Mouse (Mus musculus) Muller cell, postnatal 12 days (primary cell): ENCODE results near the gene Rbms2.
A peak's percentile ranks its signal among the peaks of the same experiment; 100 is the strongest.
"Not testable (repeated sequence)": the region's sequence is repeated elsewhere in the genome, so short reads cannot be mapped to it uniquely, and the experiment has no call there.

Experiments
- DNase-seq: peaks from one replicate; pipeline ENCODE4 v3.0.0-alpha.2; 2015; ENCODE audit errors: inconsistent ontology term

The Rbms2 gene

DNA sequence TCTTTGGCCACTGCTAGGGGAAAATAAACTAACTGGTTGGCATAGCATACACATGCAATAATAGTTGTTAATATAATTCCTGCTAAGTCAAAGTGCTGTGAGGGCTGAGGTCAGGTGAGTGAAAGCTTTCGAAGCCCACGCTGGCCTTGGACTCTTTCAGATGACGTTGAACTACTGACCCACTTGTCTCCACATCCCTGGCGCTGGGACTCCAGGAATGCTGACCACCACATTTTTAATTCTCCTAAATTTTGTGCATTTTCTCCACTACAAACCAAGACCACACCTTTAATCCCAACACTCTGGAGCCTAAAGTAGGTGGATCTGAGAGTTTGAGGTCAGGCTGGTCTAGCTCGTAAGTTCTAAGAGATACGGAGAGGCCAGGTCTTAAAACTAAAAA is 13.0 kb upstream of the Rbms2 start:
- no peak for DNase-seq

- not testable (repeated sequence) for DNase-seq
Measured at GRCm38 (mm10) chr10:128192030-128192766, 12.1 kb upstream of the Rbms2 start.

GRCm38 (mm10) chr10:128191472-128191871 is 11.4 kb upstream of the Rbms2 start:
- DNase-seq: no peak

DNA sequence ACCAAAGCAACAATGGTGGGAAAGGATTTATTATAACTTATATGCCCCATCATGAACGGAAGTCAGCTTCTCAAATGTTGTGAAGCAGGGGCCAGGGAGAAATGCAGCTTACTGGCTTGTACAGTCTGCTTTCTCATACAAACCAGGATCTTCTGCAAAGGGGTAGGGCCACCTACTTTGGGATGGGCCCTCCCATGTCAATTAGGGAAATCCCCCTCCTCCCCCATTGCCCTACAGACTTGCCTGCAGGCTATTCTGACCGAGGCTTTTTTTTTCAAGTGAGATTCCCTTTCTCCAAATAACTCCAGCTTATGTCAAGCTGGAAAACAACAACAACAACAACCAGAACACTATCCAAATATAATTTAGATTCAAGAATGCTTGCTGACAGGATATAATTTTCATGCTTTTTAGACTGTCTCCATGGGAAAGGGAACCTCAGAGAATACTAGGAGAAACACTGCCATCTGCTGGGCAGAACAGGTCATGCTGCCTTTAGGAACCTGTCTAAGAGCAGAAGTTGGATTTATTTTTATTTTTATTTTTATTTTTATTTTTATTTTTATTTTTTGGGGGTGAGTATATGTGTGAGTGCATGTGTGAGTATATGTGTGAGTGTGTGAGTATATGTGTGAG is 8.3 kb upstream of the Rbms2 start:
- DNase-seq: peak; percentile 48

GRCm38 (mm10) chr10:128187181-128187605 is 7.1 kb upstream of the Rbms2 start:
- no peak for DNase-seq

GRCm38 (mm10) chr10:128185959-128186358 is 5.9 kb upstream of the Rbms2 start:
- DNase-seq: peak; percentile 77

GRCm38 (mm10) chr10:128185277-128185940 is 5.3 kb upstream of the Rbms2 start:
- DNase-seq: no peak

DNA sequence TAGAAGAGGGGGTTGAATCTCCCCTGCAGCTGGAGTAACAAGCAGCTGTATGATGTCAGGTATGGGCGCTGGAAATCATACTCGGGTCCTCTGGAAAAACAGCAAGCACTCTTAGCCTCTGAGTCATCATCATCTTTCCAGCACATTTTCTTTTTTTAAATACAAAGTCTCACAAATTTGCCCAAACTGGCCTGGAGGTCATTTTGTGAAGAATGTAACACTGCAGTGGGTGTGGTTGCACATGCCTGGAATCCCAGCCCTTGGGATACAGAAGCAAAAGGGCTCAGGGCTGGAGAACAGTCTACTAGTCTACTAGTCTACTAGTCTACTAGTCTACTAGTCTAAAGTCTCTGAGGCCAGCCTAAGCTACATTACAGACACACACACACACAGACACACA is 4.2 kb upstream of the Rbms2 start:
- DNase-seq: no peak

GRCm38 (mm10) chr10:128177316-128177715 is 2.8 kb downstream of the Rbms2 start:
- no peak for DNase-seq

DNA sequence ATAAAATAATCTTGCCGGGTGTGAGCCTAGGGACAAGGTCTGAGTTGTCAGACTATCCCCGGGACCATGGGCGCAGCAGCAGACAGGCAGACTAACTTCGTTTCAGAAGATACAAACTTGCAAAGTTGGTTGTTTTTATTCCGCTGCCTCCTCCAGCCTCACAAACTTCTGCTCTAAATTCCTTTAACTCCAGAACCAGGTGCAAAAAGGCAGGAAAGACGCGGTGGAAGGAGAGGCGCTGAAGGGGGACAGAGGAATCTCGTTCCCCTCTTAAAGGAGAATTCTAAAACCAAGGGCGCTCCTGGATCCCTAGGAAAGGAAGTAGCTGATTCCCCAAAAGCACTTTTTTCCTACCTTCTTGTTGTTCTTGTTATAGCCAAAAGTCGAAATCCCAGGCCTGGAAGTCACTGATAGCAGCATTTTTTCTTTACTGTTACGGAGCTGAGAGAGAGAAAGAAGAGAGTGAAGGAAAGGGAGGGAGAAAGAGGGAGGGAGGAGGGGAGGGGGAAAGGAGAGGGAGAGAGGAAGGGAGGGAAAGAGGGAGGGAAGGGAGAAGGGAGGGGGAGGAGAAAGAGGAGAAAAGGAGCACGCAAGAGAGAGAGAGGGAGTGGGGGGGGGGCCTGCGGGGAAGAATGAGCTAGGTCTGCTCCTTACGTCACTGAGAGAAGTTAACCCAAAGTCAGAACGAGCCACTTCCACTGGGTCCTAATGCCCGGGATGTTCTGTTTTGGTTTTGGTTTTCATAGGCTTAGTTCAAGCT is 3.9 kb downstream of the Rbms2 start:
- peak; percentile 95 for DNase-seq

DNA sequence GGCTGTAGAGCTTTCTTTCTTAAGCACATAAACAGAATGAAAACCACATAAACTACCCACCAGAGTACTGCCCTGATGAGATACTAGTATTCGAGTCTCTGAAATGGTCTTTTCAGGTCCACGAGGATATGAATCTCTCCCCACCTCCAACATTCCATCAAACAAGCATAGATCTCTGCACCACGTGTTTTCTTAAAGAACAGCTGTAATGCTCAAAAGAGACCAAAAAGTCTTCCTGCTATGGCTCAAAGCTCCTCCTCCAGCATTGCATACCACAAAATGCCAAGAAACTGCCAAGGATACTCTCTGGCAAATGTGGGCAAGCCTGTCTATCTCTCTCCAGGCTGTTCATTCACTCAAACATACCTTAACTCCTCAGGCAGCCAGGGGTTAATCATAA is 4.8 kb downstream of the Rbms2 start:
- DNase-seq: no peak

- not testable (repeated sequence) for DNase-seq
Measured at GRCm38 (mm10) chr10:128171348-128171747, 8.7 kb downstream of the Rbms2 start.

DNA sequence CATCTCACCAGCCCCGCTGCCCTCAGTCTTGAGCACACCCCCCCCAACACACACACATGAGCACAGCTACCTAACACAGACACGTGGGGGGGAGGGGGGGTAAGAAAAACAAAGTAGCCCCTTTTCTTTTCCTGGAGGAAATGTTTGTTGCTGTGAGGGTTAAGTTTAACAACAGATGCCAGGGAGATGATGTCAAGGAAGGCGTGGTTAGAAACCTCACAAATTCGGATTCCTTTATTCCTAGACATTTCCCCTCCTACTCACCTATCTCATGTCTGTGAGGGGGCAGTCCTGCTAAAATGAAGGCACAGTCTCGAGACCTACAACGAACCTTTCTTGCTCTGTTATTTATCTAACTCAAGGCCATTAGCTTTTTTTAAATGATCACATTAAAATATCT is 13.0 kb downstream of the Rbms2 start:
- DNase-seq: no peak

DNA sequence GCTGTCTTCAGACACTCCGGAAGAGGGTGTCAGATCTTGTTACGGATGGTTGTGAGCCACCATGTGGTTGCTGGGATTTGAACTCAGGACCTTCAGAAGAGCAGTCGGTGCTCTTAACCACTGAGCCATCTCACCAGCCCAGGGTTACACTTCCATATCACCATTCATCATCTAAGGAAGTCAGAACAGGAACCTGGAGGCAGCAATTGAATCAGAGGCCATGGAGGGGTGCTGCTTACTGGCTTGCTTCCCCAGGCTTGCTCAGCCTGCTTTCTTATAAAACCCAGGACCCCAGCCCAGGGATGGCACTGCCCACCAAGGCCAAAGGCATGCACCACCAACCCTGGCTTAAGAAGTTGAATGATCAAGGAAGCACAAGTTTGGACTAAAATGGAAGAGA is 14.4 kb downstream of the Rbms2 start:
- DNase-seq: not testable (repeated sequence)

DNA sequence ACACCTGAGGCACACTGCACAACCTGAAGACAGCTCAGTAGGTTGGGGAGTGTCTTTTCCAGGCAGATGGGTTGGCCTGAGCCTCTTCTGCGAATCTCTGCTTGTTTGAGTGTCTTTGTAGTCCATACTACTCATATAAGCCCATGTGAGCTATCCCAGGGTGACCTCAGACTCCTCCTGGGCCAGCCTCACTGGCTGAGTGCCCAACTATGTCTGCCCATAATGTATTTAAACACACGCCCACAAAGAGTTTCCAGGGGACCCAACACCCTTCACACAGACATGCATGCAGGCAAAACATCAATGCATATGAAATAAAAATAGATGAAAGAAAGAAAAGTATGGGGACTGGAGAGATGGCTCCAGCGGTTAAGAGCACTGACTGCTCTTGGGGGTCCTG is 26.1 kb downstream of the Rbms2 start:
- DNase-seq: no peak

DNA sequence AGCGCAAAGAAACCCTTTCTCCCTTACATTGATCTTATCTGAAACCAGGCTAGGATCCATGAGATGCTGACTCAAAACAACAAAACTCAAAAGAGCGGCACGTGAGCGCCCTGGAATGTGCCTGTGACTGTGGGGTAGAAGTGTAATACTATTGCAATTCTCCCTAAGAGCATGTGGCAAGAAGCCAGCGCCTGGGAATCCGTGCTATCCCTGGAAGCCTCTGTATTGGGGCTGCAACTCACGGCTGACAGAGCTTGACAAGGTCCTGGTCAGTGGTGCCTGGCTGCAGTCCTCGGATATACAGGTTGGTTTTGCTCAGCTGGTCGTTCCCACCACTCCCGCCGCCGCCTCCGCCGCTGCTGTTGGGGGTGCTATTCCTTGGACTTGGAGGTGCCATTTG is 29.2 kb downstream of the Rbms2 start:
- peak; percentile 68 for DNase-seq

DNA sequence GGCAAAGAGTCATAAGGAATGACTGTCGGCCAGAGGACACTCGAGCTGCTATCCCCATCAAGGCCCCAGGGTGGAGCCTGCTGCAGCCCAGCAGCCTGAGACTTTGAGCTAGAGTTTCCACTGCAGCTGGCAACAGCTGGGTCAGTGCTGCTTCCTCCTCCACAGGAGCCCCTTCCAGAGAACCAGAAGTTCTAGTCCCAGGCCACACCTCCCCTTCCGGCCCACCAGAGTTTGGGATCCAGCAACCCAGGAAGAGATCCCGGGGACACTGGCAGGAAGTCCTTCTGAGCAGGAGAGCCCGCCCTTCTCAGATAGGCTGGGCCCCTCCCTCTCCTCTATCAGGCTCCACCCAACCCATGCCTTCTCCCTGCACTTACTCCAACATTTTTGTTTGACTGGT is 30.5 kb downstream of the Rbms2 start:
- peak; percentile 37 for DNase-seq

- no peak for DNase-seq
Measured at GRCm38 (mm10) chr10:128148789-128149365, 31.2 kb downstream of the Rbms2 start.

GRCm38 (mm10) chr10:128144961-128145360 is 35.1 kb downstream of the Rbms2 start:
- no peak for DNase-seq

- DNase-seq: no peak
Measured at GRCm38 (mm10) chr10:128143659-128144058, 36.4 kb downstream of the Rbms2 start.

GRCm38 (mm10) chr10:128142165-128142564 is 37.9 kb downstream of the Rbms2 start:
- DNase-seq: no peak
